Mouse (Mus musculus) limb, embryonic 10.5 days (tissue): ENCODE data around the gene Spin2-ps6. TPM values are rescaled to one million over a fixed set of nuclear protein-coding genes. Genes with fewer than 3 reads are reported as not detected.
"Not testable (repeated sequence)": the region's sequence is repeated elsewhere in the genome, so short reads cannot be mapped to it uniquely, and the experiment has no call there.

ENCODE experiments used
- DNase-seq: peaks from one replicate; pipeline ENCODE4 v3.0.0-alpha.2; 2017; ENCODE audit warnings: low spot score
- H3K27ac ChIP-seq: fragments of 300-500 bp; sonication (generic); 2 replicates; pipeline ENCODE4 v1.5.1; 2016; ENCODE audit warnings: mild to moderate bottlenecking
- H3K27me3 ChIP-seq: fragments of 300-500 bp; sonication (generic); 2 replicates; pipeline ENCODE4 v1.6.1; 2016; ENCODE audit warnings: low read depth, mild to moderate bottlenecking; ENCODE audit not compliant: poor library complexity, severe bottlenecking
- H3K36me3 ChIP-seq: fragments of 300-500 bp; sonication (generic); 2 replicates; pipeline ENCODE4 v1.6.1; 2016; ENCODE audit warnings: mild to moderate bottlenecking, moderate library complexity
- H3K4me1 ChIP-seq: fragments of 300-500 bp; sonication (generic); 2 replicates; pipeline ENCODE4 v1.6.1; 2016
- H3K4me3 ChIP-seq: fragments of 300-500 bp; sonication (generic); 2 replicates; pipeline ENCODE4 v1.5.1; 2016; ENCODE audit warnings: mild to moderate bottlenecking, moderate library complexity
- H3K9me3 ChIP-seq: fragments of 300-500 bp; sonication (generic); replicated peaks from 2 replicates; pipeline ENCODE4 v1.6.1; 2016; ENCODE audit warnings: mild to moderate bottlenecking
- WGBS: fragments of 180-500 bp; shearing (Covaris S2); methylation state at CpG from one replicate; pipeline ENCODE4 v1.1.7; 2016; 5-methylcytosine and 5-hydroxymethylcytosine counted together
- polyA plus RNA-seq: library from polyadenylated mRNA; unstranded; fragments of >200 nt; fragmentation: Nextera tagmentation; extraction: Ambion mirVana; gene quantifications from 2 replicates; pipeline ENCODE4 v1.2.1, GENCODE M21; 2016

Spin2-ps6 gene
- not detected in 2 replicates for polyA plus RNA-seq

DNA sequence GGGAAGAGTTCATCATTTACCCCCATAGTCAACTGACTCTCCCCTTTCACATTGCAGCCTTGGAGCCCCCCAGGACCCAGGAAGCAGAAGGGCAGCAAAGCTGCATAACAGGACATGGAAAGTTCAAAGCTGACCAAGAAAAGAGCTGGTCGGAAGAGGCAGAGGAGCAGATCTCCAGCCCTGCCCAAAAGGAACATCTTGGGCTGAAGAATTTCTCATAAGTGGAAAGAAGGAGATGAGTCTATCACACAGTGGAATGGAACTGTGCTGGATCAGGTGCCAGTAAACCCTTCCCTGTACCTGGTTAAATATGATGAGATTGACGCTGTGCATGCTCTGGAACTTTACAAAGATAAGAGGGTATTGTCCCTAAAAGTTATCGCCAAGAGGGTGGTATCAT is at the start of gene Spin2-ps6:
TSS of gene Spin2-ps6 (plus strand) at position 301 of the 400 bp plus-strand sequence.
- not testable (repeated sequence) for H3K4me1 ChIP-seq, H3K36me3 ChIP-seq, H3K4me3 ChIP-seq, DNase-seq, H3K27me3 ChIP-seq, H3K9me3 ChIP-seq, H3K27ac ChIP-seq
- 92% methylated on average over 1 of the region's 3 CpGs for WGBS

Other genes starting within 250 kb of the Spin2-ps6 start
- gene Btbd35f12, start 78.5 kb downstream of the Spin2-ps6 start, polyA plus RNA-seq: not detected in 2 replicates